Mouse (Mus musculus): ENCODE measurements around the gene Ankrd65. TPM values are rescaled to one million over a fixed set of nuclear protein-coding genes. Genes with fewer than 3 reads are reported as not detected.
"Not testable (repeated sequence)": the region's sequence is repeated elsewhere in the genome, so short reads cannot be mapped to it uniquely, and the experiment has no call there.

Gene Ankrd65
- polyA plus RNA-seq (2016; fragmentation: Nextera tagmentation; extraction: Ambion mirVana) = not detected in 2 replicates

DNA sequence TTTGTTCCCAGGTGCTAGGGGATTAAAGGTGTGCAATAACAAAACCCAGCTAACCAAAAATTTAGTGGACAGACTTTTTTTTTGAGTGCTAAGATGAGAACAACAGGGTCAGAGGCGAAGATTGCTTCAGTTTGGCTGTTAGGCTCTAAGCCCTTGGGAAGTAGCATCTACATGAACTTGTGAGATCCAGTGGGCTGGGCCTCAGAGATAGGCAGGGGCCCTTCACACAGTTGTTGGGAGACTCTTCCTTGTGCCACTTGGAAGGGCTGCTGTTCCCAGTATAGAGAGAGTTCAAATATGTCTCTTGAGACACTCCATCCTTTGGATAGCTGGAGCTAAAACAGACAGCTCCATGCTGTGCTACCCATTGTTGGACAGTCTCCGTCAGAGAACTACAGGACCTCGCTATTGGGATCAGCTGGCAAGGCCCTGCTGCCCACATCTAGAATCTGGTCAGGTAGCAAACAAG is at the start of gene Ankrd65:
TSS of gene Ankrd65 (plus strand) at position 419 of the 469 bp plus-strand sequence.
- Histone ChIP-seq H3K27ac (no peak within 1 kb of the TSS), H3K36me3 (no peaks in the 10 kb centered on the region), H3K4me1 (peaks cover 23% of the 10 kb centered on the region), H3K9ac (no peak within 1 kb of the TSS), H3K4me2 (no peak within 1 kb of the TSS), H3K27me3 (replicated peaks) (peaks cover 36% of the 10 kb centered on the region), H3K4me3 (no peak within 1 kb of the TSS), H3K9me3 (replicated peaks) (no peaks in the 10 kb centered on the region)
- 76% methylated on average over 3 of the region's 3 CpGs for WGBS (ENCODE audit: insufficient replicate concordance)
- ATAC-seq = no peak

DNA sequence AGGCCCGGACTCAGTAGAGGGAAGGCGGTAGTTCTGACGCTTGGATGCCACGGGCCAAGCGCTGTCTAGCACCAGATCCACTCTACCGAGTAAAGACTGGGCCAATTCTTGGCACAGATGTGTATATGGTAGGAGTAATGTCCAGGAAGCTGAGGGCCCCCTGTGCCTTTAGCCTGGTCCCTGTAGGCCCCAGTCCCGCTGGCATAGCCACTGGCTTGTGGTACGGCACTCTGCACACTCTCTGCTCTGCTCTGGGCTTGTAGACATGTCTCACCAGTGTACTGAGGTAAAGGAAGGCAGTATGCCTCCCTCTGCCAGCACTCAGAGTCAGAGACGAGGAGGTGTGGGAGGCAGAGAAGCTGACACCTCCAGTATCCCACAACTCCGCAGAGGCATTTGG is 49.6 kb upstream of the Ankrd65 start:
- peaks cover 63% of the 10 kb centered on the region for H3K36me3 ChIP-seq
- H3K9me3 ChIP-seq (replicated peaks); H3K4me2 ChIP-seq; H3K9ac ChIP-seq; H3K4me3 ChIP-seq; H3K27me3 ChIP-seq (replicated peaks); ATAC-seq; H3K27ac ChIP-seq: not testable (repeated sequence)
- WGBS (ENCODE audit: insufficient replicate concordance) = 86% methylated on average over 10 of the region's 10 CpGs
- H3K4me1 ChIP-seq = peaks cover 13% of the 10 kb centered on the region

DNA sequence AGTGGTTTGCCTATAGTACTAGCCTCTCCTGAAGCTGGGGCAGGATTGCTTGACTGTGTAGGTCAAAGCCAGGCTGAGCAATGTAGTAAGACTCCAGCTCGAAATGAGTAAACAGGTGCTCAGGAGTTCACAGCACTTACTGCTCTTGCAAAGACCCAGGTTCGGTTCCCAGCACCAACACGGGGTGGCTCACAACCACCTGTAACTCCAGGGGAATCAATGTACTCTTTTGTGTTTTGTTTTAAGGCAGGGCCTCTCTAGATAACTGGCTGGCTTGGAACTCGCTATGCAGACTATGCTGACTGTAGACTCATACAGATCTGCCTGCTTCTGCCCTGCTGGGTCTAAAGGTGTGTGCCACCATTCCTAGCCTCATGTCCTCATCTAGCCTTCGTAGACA is 47.6 kb upstream of the Ankrd65 start:
- H3K4me2 ChIP-seq = no peak overlapping the region
- ATAC-seq = no peak
- H3K27me3 ChIP-seq (replicated peaks) = no peaks in the 10 kb centered on the region
- H3K4me1 ChIP-seq = 0 out of 2 replicates have a peak, but pooled peaks cover 9% of the 10 kb centered on the region
- no peak overlapping the region for H3K4me3 ChIP-seq
- H3K36me3 ChIP-seq = peaks cover 82% of the 10 kb centered on the region
- 78% methylated on average over 5 of the region's 5 CpGs for WGBS (ENCODE audit: insufficient replicate concordance)
- no peak overlapping the region for H3K27ac ChIP-seq
- no peaks in the 10 kb centered on the region for H3K9me3 ChIP-seq (replicated peaks)
- H3K9ac ChIP-seq = no peak overlapping the region

DNA sequence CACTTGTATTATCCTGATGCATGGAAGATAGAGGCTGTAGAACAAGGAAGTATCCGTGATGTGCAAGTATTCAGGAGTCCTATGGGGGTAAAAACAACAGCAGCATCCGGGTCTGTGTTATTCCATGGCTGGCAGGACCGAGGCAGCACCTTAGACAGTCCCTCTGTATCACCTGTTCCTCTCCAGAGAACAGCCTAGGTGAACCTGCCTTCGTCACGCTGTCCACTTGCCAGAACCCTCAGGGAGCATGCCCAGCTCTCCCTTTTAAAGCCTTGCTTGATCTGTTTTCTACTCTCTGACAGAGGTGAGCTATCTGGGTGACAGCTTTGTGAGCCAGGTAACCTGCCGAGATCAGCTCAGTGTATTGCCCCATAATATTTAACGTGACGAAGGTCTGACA is 45.8 kb upstream of the Ankrd65 start:
- Histone ChIP-seq H3K4me3 (no peak overlapping the region), H3K4me2 (no peak overlapping the region), H3K9ac (no peak overlapping the region), H3K27ac (no peak overlapping the region), H3K27me3 (replicated peaks) (no peaks in the 10 kb centered on the region), H3K36me3 (peaks cover 99% of the 10 kb centered on the region), H3K9me3 (replicated peaks) (no peaks in the 10 kb centered on the region), H3K4me1 (no peaks in the 10 kb centered on the region)
- no peak for ATAC-seq
- 79% methylated on average over 8 of the region's 8 CpGs for WGBS (ENCODE audit: insufficient replicate concordance)

DNA sequence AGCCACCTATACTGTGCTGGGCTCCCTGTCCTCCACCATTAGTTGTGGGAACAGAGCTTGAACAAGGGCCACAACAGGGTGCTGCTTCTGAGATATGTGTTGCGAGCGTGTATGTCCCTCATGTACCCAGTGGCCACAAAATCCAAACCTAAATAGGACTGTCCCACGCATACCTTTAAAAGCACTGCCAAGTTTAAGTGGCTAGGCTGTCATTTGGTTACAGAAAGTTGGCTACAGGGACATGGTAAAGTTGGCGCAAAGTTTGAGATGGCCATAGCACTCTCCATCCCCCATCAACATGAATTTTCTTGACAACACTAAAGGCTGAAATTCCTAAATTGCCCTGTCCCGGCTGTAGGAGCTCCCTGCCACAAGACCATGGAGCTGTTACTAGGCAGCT is 45.1 kb upstream of the Ankrd65 start:
- Histone ChIP-seq H3K4me1 (no peaks in the 10 kb centered on the region), H3K27me3 (replicated peaks) (no peaks in the 10 kb centered on the region), H3K4me3 (no peak overlapping the region), H3K4me2 (no peak overlapping the region), H3K9me3 (replicated peaks) (no peaks in the 10 kb centered on the region), H3K9ac (no peak overlapping the region), H3K36me3 (peaks cover 99% of the 10 kb centered on the region), H3K27ac (no peak overlapping the region)
- 90% methylated on average over 5 of the region's 5 CpGs for WGBS (ENCODE audit: insufficient replicate concordance)
- ATAC-seq = no peak

DNA sequence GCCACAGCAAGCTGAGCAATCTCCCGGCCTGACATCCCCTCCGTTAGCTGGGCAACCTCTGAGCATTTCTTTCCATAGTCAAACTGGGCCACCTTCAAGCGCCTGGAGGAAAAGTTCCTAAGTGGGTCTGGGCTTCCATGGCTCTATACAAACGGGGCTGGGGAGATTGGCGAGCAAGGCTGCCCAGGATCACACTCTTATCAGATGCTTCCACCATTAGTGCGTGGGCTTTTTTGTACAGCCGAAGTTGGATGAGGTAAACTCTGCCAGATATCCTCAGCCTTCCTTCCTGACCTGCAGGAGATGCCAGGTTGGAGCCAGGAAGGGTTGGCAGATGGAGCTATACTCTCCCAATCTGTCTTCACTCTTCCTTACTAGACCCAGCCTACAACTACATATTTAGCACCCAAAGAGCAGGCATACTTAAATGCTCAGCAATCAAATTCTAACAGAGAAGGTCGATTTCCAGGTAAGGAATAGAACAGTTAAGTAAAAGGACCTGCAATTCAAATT is 44.1 kb upstream of the Ankrd65 start:
- Histone ChIP-seq H3K4me2 (no peak overlapping the region), H3K4me3 (no peak overlapping the region), H3K36me3 (peaks cover 99% of the 10 kb centered on the region), H3K9me3 (replicated peaks) (no peaks in the 10 kb centered on the region), H3K27ac (no peak overlapping the region), H3K9ac (no peak overlapping the region), H3K27me3 (replicated peaks) (no peaks in the 10 kb centered on the region), H3K4me1 (no peaks in the 10 kb centered on the region)
- no peak for ATAC-seq
- 79% methylated on average over 8 of the region's 8 CpGs for WGBS (ENCODE audit: insufficient replicate concordance)

DNA sequence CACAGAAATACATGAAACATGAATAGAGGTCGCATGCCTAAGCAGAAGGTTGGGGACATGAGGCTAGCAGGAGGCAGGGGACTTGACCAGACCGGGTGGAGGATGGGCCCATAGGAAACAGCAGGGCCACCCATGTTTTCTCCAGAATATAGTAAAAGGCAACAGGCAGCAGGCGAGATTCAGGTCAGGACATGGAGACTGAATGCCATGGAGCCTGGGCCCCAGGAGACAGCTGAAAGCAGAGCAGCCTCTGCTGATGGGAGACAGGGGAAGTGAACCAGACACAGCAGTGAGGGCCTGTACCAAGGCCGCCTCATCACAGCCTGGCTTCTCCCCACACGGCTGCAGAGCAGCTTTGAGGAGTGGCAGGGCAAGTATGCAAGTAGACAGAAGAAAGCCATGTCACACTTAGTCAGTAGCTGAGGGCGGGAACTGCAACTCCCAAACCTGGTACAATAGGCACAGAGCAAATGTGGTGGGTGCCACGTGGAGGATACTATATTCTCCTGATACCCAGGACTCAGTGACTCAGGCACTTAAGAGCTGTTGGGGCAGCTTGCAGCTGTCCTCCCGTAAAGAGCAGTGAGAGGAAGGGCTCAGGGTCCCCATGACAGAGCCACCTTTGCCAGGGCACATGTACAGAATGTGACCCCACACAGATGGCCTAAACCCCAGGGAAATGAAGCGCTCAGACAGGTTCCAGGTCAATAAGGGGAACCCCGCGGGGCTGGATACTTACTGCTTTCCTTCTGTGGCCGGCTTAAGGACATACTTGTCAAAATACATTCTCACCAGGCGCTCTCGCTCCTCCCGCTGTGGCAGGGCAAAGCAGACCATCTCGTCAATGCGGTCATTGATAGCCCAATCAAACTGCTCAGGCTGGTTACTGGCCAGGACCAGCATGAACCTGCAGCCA is 43.4 kb upstream of the Ankrd65 start:
- H3K4me3 ChIP-seq = no peak overlapping the region
- H3K4me1 ChIP-seq = no peaks in the 10 kb centered on the region
- H3K4me2 ChIP-seq = no peak overlapping the region
- WGBS (ENCODE audit: insufficient replicate concordance) = 82% methylated on average over 17 of the region's 17 CpGs
- peaks cover 99% of the 10 kb centered on the region for H3K36me3 ChIP-seq
- no peaks in the 10 kb centered on the region for H3K27me3 ChIP-seq (replicated peaks)
- ATAC-seq = no peak
- no peak overlapping the region for H3K9ac ChIP-seq
- no peak overlapping the region for H3K27ac ChIP-seq
- no peaks in the 10 kb centered on the region for H3K9me3 ChIP-seq (replicated peaks)

DNA sequence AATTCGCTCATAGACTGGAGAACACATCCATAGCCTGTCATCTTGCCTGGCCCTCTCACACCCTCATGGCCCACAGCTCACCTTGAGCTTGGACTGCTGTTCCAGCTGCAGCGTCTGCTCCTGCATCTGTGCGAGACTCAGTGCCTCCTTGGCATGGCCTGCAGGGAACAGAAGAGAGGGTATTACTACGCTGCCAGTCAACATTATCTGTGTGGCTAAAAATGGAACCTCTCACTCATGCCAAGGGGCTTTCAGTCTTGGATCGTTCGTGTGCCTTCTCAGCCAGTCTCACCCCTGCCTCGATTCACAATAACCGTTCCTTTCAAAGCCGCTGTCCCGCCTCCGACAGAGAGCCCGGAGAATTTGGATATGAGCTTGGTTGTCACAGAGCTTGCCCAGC is 33.2 kb upstream of the Ankrd65 start:
- Histone ChIP-seq H3K27me3 (replicated peaks) (no peaks in the 10 kb centered on the region), H3K9ac (no peak overlapping the region), H3K36me3 (peaks cover 71% of the 10 kb centered on the region), H3K4me1 (peaks cover 30% of the 10 kb centered on the region), H3K9me3 (replicated peaks) (no peaks in the 10 kb centered on the region), H3K4me2 (no peak overlapping the region), H3K27ac (no peak overlapping the region), H3K4me3 (no peak overlapping the region)
- ATAC-seq = no peak
- WGBS (ENCODE audit: insufficient replicate concordance) = 87% methylated on average over 12 of the region's 12 CpGs

DNA sequence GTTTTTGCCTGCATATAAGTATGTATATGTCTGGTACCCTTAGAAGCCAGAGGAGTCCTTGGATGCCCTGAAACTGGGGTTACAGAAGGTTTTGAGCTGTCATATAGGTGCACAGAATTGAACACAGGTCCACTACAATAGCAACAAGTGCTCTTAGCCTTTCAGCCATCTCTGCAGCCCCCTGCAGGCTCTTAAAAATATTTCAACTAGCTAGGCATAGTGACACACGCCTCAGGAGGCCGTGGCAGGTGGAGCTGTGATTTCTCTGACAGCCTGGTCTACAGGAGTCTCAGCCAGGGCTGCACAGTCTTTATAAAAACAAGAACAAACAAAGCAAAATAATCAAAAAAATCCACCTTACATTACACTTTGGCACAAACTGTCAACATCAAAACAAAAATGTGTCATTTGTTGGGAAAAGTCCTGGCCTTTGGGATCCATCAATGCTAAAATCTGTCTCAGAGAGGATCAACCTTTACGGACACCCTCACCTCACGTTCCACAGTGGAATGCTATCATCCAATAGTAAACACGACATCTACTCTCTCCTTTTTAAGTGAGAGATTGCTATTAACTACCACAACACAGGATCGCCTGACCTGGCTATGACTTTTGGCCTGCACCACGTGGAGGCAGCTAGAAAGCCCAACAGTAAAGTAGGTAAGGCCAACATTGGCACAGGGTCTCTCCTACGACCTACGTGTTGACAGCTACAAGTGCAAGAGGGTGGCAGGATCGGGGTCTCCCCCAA is 30.2 kb upstream of the Ankrd65 start:
- Histone ChIP-seq H3K9me3 (replicated peaks) (no peaks in the 10 kb centered on the region), H3K27ac (peak overlapping the region; percentile 76), H3K4me2 (peak overlapping the region; percentile 95), H3K4me1 (peaks cover 37% of the 10 kb centered on the region), H3K36me3 (peaks cover 41% of the 10 kb centered on the region), H3K27me3 (replicated peaks) (no peaks in the 10 kb centered on the region), H3K9ac (peak overlapping the region; percentile 85), H3K4me3 (peak overlapping the region; percentile 80)
- peak; percentile 8; the same call in 1 of the 2 replicates for ATAC-seq
- WGBS (ENCODE audit: insufficient replicate concordance) = 1% methylated on average over 10 of the region's 10 CpGs

DNA sequence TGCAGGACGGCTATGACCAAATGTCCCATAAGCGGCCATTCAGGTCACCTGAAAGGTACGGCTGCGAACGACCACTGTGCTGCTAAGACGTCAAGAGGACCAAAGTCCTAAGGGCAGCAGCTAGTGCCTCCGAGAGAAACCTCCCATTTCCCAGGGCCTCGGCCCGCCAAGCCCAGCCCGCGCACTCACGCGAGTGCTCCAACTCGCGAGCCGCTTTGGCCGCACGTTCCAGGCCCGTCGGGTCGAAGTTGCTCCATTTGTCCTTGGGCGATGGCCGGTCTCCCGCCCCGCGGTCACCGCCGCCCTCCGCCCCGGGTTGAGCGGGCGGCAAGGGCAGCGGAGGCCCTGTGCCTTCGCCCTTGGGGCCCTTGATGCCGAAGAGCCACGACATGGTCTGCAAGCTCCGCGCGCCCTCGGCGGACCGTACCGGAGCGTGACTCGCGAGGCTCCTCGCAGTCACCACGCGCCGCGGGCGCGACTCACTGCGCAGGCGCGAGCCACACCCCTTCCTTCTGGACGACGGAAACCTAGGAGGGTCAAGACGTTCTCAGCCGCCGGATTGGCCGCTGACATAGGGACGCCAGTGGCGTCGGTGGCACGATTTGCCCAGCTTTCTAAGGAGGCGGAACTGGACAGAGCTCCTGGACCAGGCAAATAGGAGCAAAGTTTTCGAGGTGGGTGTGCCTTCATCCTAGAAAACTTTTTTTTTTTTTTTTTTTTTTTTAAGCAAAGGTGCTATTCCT is 29.5 kb upstream of the Ankrd65 start, which contains the start of gene Atad3a:
TSS of gene Atad3a (minus strand) at position 481 of the 743 bp plus-strand sequence.
- Histone ChIP-seq H3K4me3 (peak within 1 kb of the TSS; percentile 80), H3K4me1 (peaks cover 37% of the 10 kb centered on the region), H3K9ac (peak within 1 kb of the TSS; percentile 85), H3K36me3 (peaks cover 34% of the 10 kb centered on the region), H3K27ac (peak within 1 kb of the TSS; percentile 76), H3K4me2 (peak within 1 kb of the TSS; percentile 95), H3K9me3 (replicated peaks) (no peaks in the 10 kb centered on the region), H3K27me3 (replicated peaks) (no peaks in the 10 kb centered on the region)
- ATAC-seq = peak; percentile 96
- WGBS (ENCODE audit: insufficient replicate concordance) = under 1% methylated on average over 68 of the region's 68 CpGs

DNA sequence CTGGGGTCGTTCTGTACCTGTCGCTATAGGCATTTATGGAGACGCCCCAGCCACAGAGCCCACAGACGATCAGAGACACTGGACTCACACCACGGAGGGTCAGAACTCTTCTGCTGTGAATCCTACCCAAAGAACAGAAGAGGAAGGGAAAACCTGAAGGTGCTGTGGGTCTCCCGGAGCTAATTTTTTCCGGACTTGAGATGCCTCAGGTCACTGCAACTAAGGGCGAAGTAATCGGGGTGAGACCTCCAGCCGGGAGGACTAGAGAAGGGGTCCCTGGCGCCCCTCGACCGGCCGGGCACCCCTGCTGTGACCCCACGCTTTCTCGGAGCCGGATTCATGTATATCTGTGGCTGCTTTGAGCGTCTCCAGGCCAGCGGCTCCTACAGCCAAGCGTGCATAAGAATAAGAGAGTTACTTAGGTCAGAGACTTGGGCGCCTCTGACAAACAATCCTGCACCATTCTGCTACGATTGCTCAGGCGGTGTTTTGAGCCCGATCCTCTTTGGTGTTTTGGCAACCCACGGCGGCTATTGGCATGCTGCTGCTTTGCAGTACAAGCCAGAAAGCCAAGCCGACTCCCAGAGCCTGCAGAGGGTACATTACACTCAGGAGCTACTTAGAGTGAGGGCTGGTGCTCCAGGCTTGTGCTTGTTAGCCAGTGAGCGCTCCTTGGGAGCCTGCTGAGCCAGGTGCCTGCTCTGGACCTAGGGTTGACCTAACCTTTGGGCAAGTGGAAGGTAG is 28.7 kb upstream of the Ankrd65 start:
- peak overlapping the region; percentile 76 for H3K27ac ChIP-seq
- no peaks in the 10 kb centered on the region for H3K9me3 ChIP-seq (replicated peaks)
- H3K4me3 ChIP-seq = peak overlapping the region; percentile 80
- H3K9ac ChIP-seq = peak overlapping the region; percentile 85
- H3K36me3 ChIP-seq = peaks cover 26% of the 10 kb centered on the region
- no peaks in the 10 kb centered on the region for H3K27me3 ChIP-seq (replicated peaks)
- 2% methylated on average over 28 of the region's 28 CpGs for WGBS (ENCODE audit: insufficient replicate concordance)
- H3K4me1 ChIP-seq = peaks cover 37% of the 10 kb centered on the region
- ATAC-seq = no peak; the same call in 1 of the 2 replicates
- peak overlapping the region; percentile 95 for H3K4me2 ChIP-seq

Data from liver, embryonic 12.5 days (tissue).